Mouse (Mus musculus): ENCODE results near the gene Slc2a9.

DNA sequence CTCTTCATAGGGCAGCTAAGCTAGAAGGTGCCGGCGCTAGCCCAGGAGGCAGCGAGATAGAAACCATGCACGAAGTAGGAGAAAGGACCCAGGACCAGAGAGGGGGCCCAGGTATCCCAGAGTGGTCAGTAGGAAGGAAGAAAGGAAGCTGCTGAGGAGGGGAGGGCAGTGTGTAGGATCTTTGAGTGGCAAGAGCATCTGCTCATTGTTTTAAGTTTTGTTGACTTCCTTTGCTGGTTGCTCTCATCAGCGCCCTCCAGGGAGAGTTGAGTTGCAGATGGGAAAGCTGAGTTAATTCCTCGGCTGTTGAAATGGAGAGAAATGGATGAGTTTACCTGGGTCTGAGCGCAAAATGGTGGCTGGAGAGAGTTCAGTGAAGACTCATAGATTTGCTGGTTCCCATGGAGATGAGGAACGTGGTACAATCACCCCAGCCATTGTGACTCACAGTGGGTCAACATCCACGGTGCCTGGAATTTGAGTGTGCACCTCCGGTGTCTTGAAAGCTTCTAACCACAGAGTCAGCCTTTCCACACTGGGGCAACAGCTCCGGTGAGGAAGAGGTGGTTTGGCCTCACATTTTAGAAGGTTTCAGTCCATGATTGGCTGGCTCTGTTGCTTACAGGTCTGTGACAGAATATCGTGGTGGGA, 201.1 kb downstream of the Slc2a9 start:
- no peak for TF ChIP-seq CTCF (IDR thresholded peaks at IDR 0.05; ENCODE audit: borderline replicate concordance, insufficient read depth, low read length)
- no peak for TF ChIP-seq POLR2A (IDR thresholded peaks at IDR 0.05; ENCODE audit: low read depth, low read length)
